ENCODE assay signal across 9 mouse cellular contexts in the genomic region with DNA sequence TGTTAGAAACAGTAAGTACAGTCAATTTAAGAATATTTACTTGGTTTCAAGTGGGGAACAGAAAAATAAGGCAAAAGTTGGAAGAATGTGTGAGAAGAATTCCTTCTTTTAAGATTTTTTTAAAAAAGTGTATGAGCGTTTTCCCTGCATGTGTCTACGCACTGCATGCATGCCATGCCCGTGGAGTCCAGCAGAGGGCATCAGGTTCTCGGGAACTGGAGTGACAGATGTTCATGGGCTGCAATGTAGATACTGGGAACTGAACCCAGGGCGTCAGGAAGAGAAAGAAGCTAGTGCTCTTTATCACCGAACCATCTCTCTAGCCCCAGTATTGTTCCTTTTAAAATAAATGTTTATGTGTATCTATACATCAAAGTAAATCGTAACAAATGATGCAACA.
DNase-seq lines count a peak whose midpoint lies in the region; ATAC-seq and TF ChIP-seq lines count a peak whose summit lies in the region.
"Had no signal": no experiment of that assay in that cellular context is flagged by ENCODE, and none has a peak within 500 bp of the region (broad histone marks: within the 10 kb centered on the region; RNA-seq: fewer than 3 reads in every experiment).

No protein-coding gene starts in this region.

- no peak overlapping the region for H3K4me3 ChIP-seq in liver, embryonic 12.5 days
- H3K4me3 ChIP-seq in lung, postnatal 0 days (ENCODE audit: low read depth, low read length), result no peak overlapping the region

- TF ChIP-seq EP300 in lung, postnatal 0 days (IDR thresholded peaks at IDR 0.05), result no peak

- H3K4me1 ChIP-seq in liver, embryonic 12.5 days, result no peaks in the 10 kb centered on the region
- H3K4me1 ChIP-seq in lung, postnatal 0 days (ENCODE audit: insufficient read depth, low read depth, low read length), result no peaks in the 10 kb centered on the region

- H3K27me3 ChIP-seq in liver, embryonic 12.5 days (replicated peaks), result no peaks in the 10 kb centered on the region
- no peaks in the 10 kb centered on the region for H3K27me3 ChIP-seq in lung, postnatal 0 days (replicated peaks; ENCODE audit: insufficient read depth, low read length)

- H3K4me2 ChIP-seq in liver, embryonic 12.5 days, result no peak overlapping the region
- no peak overlapping the region for H3K4me2 ChIP-seq in lung, postnatal 0 days (replicated peaks; ENCODE audit: low read depth, low read length)

- no peaks in the 10 kb centered on the region for H3K9me3 ChIP-seq in liver, embryonic 12.5 days (replicated peaks)
- H3K9me3 ChIP-seq in lung, postnatal 0 days (ENCODE audit: low read length), result no peaks in the 10 kb centered on the region

- ATAC-seq in cerebellum, adult (ENCODE audit: insufficient number of reproducible peaks, low FRiP score, low TSS enrichment), result no peak
- no peak for ATAC-seq in liver, embryonic 12.5 days
- no peak for ATAC-seq in lung, postnatal 0 days

- peak; percentile 67 for TF ChIP-seq CTCF in lung, postnatal 0 days (IDR thresholded peaks at IDR 0.05)

- DNase-seq in cerebellum, postnatal 10 days, result peak; percentile 46 to 51
- peak; percentile 3 for DNase-seq in liver
- DNase-seq in brain, adult 2 months (ENCODE audit: low read depth, low spot score), result peak; percentile 12
- no peak for DNase-seq in lung, postnatal 0 days (ENCODE audit: low spot score)
- no peak for DNase-seq in frontal cortex, adult 2 months (ENCODE audit: extremely low spot score in 1 of 2, low spot score in 1 of 2)
- DNase-seq in cerebellum, adult 11 months, result no peak

- H3K36me3 ChIP-seq in liver, embryonic 12.5 days, result no peaks in the 10 kb centered on the region
- H3K36me3 ChIP-seq in lung, postnatal 0 days (ENCODE audit: insufficient read depth, low read length), result no peaks in the 10 kb centered on the region

- WGBS in liver, embryonic 12.5 days (ENCODE audit: insufficient replicate concordance), result 54% methylated on average over 7 of the region's 7 CpGs
- 68% methylated on average over 7 of the region's 7 CpGs for WGBS in lung, postnatal 0 days

- H3K27ac ChIP-seq in liver, embryonic 12.5 days, result no peak overlapping the region
- H3K27ac ChIP-seq in lung, postnatal 0 days (ENCODE audit: low read length), result no peak overlapping the region
- H3K27ac ChIP-seq: macrophage had no signal

- no peak overlapping the region for H3K9ac ChIP-seq in liver, embryonic 12.5 days
- H3K9ac ChIP-seq in lung, postnatal 0 days (replicated peaks; ENCODE audit: low read depth), result no peak overlapping the region

Comparison
In these comparisons a context has a peak if more than half of its experiments do, and no peak if none do; other contexts are left out.
1. DNase-seq: peak in cerebellum, postnatal 10 days (2 of 2), liver (single experiment) and brain, adult 2 months (single experiment); none in lung, postnatal 0 days (single experiment), frontal cortex, adult 2 months (0 of 2) and cerebellum, adult 11 months (single experiment).